Comparison of ENCODE assay signal across 8 mouse cellular contexts in the genomic region with DNA sequence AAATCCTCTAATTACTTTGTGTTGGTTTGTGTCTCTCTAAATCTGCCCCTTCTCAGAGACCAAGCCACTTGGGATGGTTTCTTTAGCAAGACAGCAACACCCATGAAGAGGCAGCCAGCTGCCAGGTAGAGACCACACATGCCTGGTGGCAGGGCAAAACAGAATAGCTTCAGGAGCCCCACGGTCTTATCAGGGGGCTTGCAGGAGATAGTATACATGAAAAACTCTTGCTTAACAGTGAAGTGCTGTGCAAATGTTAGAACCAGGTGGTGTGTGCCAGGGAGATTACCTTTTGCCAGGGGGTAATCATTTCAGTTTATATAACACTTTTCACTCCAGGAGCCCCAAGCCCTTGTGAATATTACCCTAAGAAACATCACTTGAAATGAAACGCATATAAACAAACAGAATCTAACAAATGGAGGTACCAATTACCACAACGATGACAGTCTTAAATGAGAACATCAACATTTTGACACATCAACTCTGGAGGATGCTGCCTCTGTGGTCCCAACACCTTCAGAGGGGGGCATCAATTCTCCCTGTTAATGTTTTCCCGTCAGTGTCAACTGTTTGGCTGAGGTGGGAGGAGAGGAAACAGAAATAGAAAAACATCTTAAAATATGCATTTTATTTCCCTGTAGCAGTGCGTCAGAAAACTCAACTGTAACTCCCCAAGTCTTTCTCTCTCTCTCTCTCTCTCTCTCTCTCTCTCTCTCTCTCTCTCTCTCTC. TPM values are rescaled to one million over a fixed set of nuclear protein-coding genes. Genes with fewer than 3 reads are reported as not detected.
DNase-seq lines count a peak whose midpoint lies in the region; ATAC-seq and TF ChIP-seq lines count a peak whose summit lies in the region.

No protein-coding gene starts in this region.

- H3K9me3 ChIP-seq in kidney, embryonic 16.5 days (ENCODE audit: low read length): no peaks in the 10 kb centered on the region
- H3K9me3 ChIP-seq in forebrain, embryonic 12.5 days: no peaks in the 10 kb centered on the region
- H3K9me3 ChIP-seq in limb, embryonic 13.5 days: no peaks in the 10 kb centered on the region
- H3K9me3 ChIP-seq in midbrain, postnatal 0 days (ENCODE audit: low read length): no peaks in the 10 kb centered on the region

- no peak for TF ChIP-seq CTCF in midbrain, postnatal 0 days (IDR thresholded peaks at IDR 0.05)

- 0 out of 2 replicates have a peak, but pooled peaks cover 3% of the 10 kb centered on the region for H3K27me3 ChIP-seq in kidney, embryonic 16.5 days (ENCODE audit: insufficient read depth, low read length)
- H3K27me3 ChIP-seq in forebrain, embryonic 12.5 days: 0 out of 2 replicates have a peak, but pooled peaks cover 5% of the 10 kb centered on the region
- no peaks in the 10 kb centered on the region for H3K27me3 ChIP-seq in limb, embryonic 13.5 days
- H3K27me3 ChIP-seq in midbrain, postnatal 0 days (ENCODE audit: insufficient read depth, low read length): no peaks in the 10 kb centered on the region

- H3K27ac ChIP-seq in kidney, embryonic 16.5 days (ENCODE audit: low read length): no peak overlapping the region
- H3K27ac ChIP-seq in forebrain, embryonic 12.5 days: peak overlapping the region; percentile 73
- no peak overlapping the region for H3K27ac ChIP-seq in limb, embryonic 13.5 days
- H3K27ac ChIP-seq in midbrain, postnatal 0 days (ENCODE audit: low read depth, low read length): peak overlapping the region; percentile 90

- no peak for DNase-seq in kidney, adult 9 months
- DNase-seq in midbrain, postnatal 0 days (ENCODE audit: low spot score): no peak
- no peak for DNase-seq in adrenal gland, adult 18-20 months (ENCODE audit: low spot score in 2 of 2)
- DNase-seq in right cerebral cortex, adult 18-20 months: no peak
- DNase-seq in layer of hippocampus, adult 9-10 months (ENCODE audit: low spot score): no peak

- no peaks in the 10 kb centered on the region for H3K36me3 ChIP-seq in kidney, embryonic 16.5 days (ENCODE audit: insufficient read depth, low read length)
- no peaks in the 10 kb centered on the region for H3K36me3 ChIP-seq in forebrain, embryonic 12.5 days (replicated peaks)
- H3K36me3 ChIP-seq in limb, embryonic 13.5 days: no peaks in the 10 kb centered on the region
- H3K36me3 ChIP-seq in midbrain, postnatal 0 days (ENCODE audit: insufficient read depth, low read length): no peaks in the 10 kb centered on the region

- H3K9ac ChIP-seq in kidney, embryonic 16.5 days (replicated peaks; ENCODE audit: low read length): no peak overlapping the region
- 0 out of 2 replicates have a peak overlapping the region, but pooled peaks have one; percentile 54 for H3K9ac ChIP-seq in forebrain, embryonic 12.5 days
- no peak overlapping the region for H3K9ac ChIP-seq in limb, embryonic 13.5 days
- H3K9ac ChIP-seq in midbrain, postnatal 0 days (replicated peaks; ENCODE audit: low read length, poor library complexity, severe bottlenecking): peak overlapping the region; percentile 69; the same call in 1 of the 2 replicates

- no peak for ATAC-seq in kidney, embryonic 16.5 days (ENCODE audit: low FRiP score, low TSS enrichment)
- peak; percentile 37; the same call in 1 of the 2 replicates for ATAC-seq in forebrain, embryonic 12.5 days (ENCODE audit: low FRiP score)
- ATAC-seq in limb, embryonic 13.5 days (ENCODE audit: low FRiP score, low read depth): no peak
- ATAC-seq in midbrain, postnatal 0 days (ENCODE audit: low FRiP score): peak; percentile 39; the same call in 1 of the 2 replicates

- H3K4me2 ChIP-seq in kidney, embryonic 16.5 days (replicated peaks; ENCODE audit: low read depth, low read length): peak overlapping the region; percentile 67; the same call in 1 of the 2 replicates
- H3K4me2 ChIP-seq in forebrain, embryonic 12.5 days: peak overlapping the region; percentile 55
- peak overlapping the region; percentile 63 for H3K4me2 ChIP-seq in limb, embryonic 13.5 days (replicated peaks)
- H3K4me2 ChIP-seq in midbrain, postnatal 0 days (ENCODE audit: low read depth, low read length, poor library complexity, severe bottlenecking): peak overlapping the region; percentile 61

- no peak overlapping the region for H3K4me3 ChIP-seq in kidney, embryonic 16.5 days (ENCODE audit: low read length)
- no peak overlapping the region; the same call in 1 of the 2 replicates for H3K4me3 ChIP-seq in forebrain, embryonic 12.5 days (replicated peaks)
- peak overlapping the region; percentile 35 for H3K4me3 ChIP-seq in limb, embryonic 13.5 days
- H3K4me3 ChIP-seq in midbrain, postnatal 0 days (ENCODE audit: low read depth, low read length): no peak overlapping the region

- no peaks in the 10 kb centered on the region for H3K4me1 ChIP-seq in kidney, embryonic 16.5 days (ENCODE audit: insufficient read depth, low read length)
- peaks cover 25% of the 10 kb centered on the region for H3K4me1 ChIP-seq in forebrain, embryonic 12.5 days
- H3K4me1 ChIP-seq in limb, embryonic 13.5 days: peaks cover 18% of the 10 kb centered on the region
- peaks cover 4% of the 10 kb centered on the region; the same call in 1 of the 2 replicates for H3K4me1 ChIP-seq in midbrain, postnatal 0 days (ENCODE audit: insufficient read depth, low read length)

- 25% methylated on average over 5 of the region's 5 CpGs for WGBS in kidney, embryonic 16.5 days
- 13% methylated on average over 5 of the region's 5 CpGs for whole genome bisulfite sequencing in forebrain, embryonic 12.5 days
- 20% methylated on average over 5 of the region's 5 CpGs for WGBS in limb, embryonic 13.5 days
- WGBS in midbrain, postnatal 0 days: 12% methylated on average over 5 of the region's 5 CpGs

RNA-seq across cellular contexts. Expression of gene Rad23b, which starts 56.3 kb away (rescaled TPM):
- polyA plus RNA-seq in kidney, embryonic 16.5 days (2015; fragmentation: Nextera tagmentation; extraction: Ambion mirVana): 69.5 and 75.0 TPM in 2 replicates
- polyA plus RNA-seq in forebrain, embryonic 12.5 days (2016; fragmentation: Nextera tagmentation; extraction: Ambion mirVana): 120 and 126 TPM in 2 replicates
- 79.1 and 90.8 TPM in 2 replicates for polyA plus RNA-seq in limb, embryonic 13.5 days (2015; fragmentation: Nextera tagmentation; extraction: Ambion mirVana)
- total RNA-seq in midbrain, postnatal 0 days (2014; rRNA removed): 195 and 294 TPM in 2 replicates
- polyA plus RNA-seq in midbrain, postnatal 0 days (2015; fragmentation: Nextera tagmentation; extraction: Ambion mirVana): 80.0 and 87.1 TPM in 2 replicates
- 100 to 1,000 TPM; 128 to 142 TPM for total RNA-seq in adrenal gland, adult 18-20 months (2021)

Comparison
In these comparisons a context has a peak if more than half of its experiments do, and no peak if none do; other contexts are left out.
1. ATAC-seq: peak in forebrain, embryonic 12.5 days (single experiment) and midbrain, postnatal 0 days (single experiment); none in kidney, embryonic 16.5 days (single experiment) and limb, embryonic 13.5 days (single experiment).
2. H3K27ac ChIP-seq: peak in forebrain, embryonic 12.5 days (single experiment) and midbrain, postnatal 0 days (single experiment); none in kidney, embryonic 16.5 days (single experiment) and limb, embryonic 13.5 days (single experiment).
3. H3K9ac ChIP-seq: peak in forebrain, embryonic 12.5 days (single experiment) and midbrain, postnatal 0 days (single experiment); none in kidney, embryonic 16.5 days (single experiment) and limb, embryonic 13.5 days (single experiment).
4. Peak in every context shown above with its lines, with median percentiles within 50 percentile points of each other: H3K4me2 ChIP-seq.